Mouse (Mus musculus) hindbrain, embryonic 15.5 days (tissue): Measurements from ENCODE around the gene Tex2. TPM values are rescaled to one million over a fixed set of nuclear protein-coding genes. Genes with fewer than 3 reads are reported as not detected.

Experiments used
- ATAC-seq: fragments of 200-750 bp; cut with Nextera tagmentation; 2 replicates; pipeline ENCODE4 v1.8.0; 2017; ENCODE audit warnings: low read depth, moderate number of reproducible peaks, moderate TSS enrichment; ENCODE audit not compliant: low FRiP score
- H3K27ac ChIP-seq: fragments of 300-500 bp; sonication (generic); replicated peaks from 2 replicates; pipeline ENCODE4 v1.5.1; 2015; ENCODE audit warnings: mild to moderate bottlenecking, inconsistent platforms
- H3K27me3 ChIP-seq: fragments of 300-500 bp; sonication (generic); 2 replicates; pipeline ENCODE4 v1.6.1; 2015; ENCODE audit warnings: control low read depth, inconsistent platforms
- H3K36me3 ChIP-seq: fragments of 300-500 bp; sonication (generic); 2 replicates; pipeline ENCODE4 v1.6.1; 2015; ENCODE audit warnings: control low read depth, inconsistent platforms
- H3K4me1 ChIP-seq: fragments of 300-500 bp; sonication (generic); replicated peaks from 2 replicates; pipeline ENCODE4 v1.6.1; 2015; ENCODE audit warnings: control low read depth, inconsistent platforms
- H3K4me2 ChIP-seq: fragments of 300-500 bp; sonication (generic); 2 replicates; pipeline ENCODE4 v1.6.1; 2015; ENCODE audit warnings: moderate library complexity, mild to moderate bottlenecking, inconsistent platforms
- H3K4me3 ChIP-seq: fragments of 300-500 bp; sonication (generic); 2 replicates; pipeline ENCODE4 v1.5.1; 2015; ENCODE audit warnings: mild to moderate bottlenecking, inconsistent platforms
- H3K9ac ChIP-seq: fragments of 300-500 bp; sonication (generic); 2 replicates; pipeline ENCODE4 v1.6.1; 2015; ENCODE audit warnings: inconsistent platforms
- H3K9me3 ChIP-seq: fragments of 300-500 bp; sonication (generic); 2 replicates; pipeline ENCODE4 v1.6.1; 2016; ENCODE audit warnings: control low read depth, inconsistent platforms
- WGBS: fragments of 180-500 bp; shearing (Covaris S2); methylation state at CpG from one replicate; pipeline ENCODE4 v1.1.7; 2015; 5-methylcytosine and 5-hydroxymethylcytosine counted together
- polyA plus RNA-seq: library from polyadenylated mRNA; unstranded; fragments of >200 nt; fragmentation: Nextera tagmentation; extraction: Ambion mirVana; gene quantifications from 2 replicates; pipeline ENCODE4 v1.2.1, GENCODE M21; 2015

Gene Tex2
- polyA plus RNA-seq, 1 experiment from 2014 or later = 32.2 TPM

- Histone ChIP-seq H3K9ac (no peak overlapping the region), H3K27ac (no peak overlapping the region), H3K4me3 (no peak overlapping the region), H3K36me3 (no peaks in the 10 kb centered on the region), H3K9me3 (no peaks in the 10 kb centered on the region), H3K4me2 (no peak overlapping the region), H3K4me1 (peaks cover 10% of the 10 kb centered on the region), H3K27me3 (no peaks in the 10 kb centered on the region)
- 95% methylated on average over 4 of the region's 4 CpGs for WGBS
- no peak for ATAC-seq
Measured at GRCm38 (mm10) chr11:106484875-106485274, 128.3 kb downstream of the Tex2 start.

DNA sequence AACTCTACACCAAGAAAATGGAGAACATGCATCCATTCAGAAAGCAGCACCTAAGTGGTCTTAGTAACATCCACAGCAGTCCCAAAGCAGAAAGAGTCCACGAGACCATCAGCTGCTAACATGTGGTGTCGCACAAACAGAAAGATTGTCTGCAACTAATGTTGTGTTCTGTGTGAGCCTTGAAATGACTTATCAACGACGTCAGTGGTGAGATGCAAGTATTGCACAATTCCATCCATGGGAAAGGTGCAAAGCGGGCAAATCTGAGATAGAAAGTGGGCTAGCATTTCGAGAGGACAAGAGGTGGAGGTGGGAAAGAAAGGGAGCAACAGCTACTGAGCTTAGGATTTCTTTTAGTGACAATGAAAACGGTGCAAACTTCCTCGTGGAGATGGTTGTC lies 130.4 kb downstream of the Tex2 start:
- H3K9me3 ChIP-seq = no peaks in the 10 kb centered on the region
- no peak overlapping the region for H3K4me3 ChIP-seq

GRCm38 (mm10) chr11:106481651-106482050 lies 131.6 kb downstream of the Tex2 start:
- Histone ChIP-seq H3K4me3 (no peak overlapping the region), H3K27ac (no peak overlapping the region), H3K9ac (no peak overlapping the region), H3K4me2 (no peak overlapping the region), H3K27me3 (no peaks in the 10 kb centered on the region), H3K4me1 (peaks cover 7% of the 10 kb centered on the region), H3K9me3 (no peaks in the 10 kb centered on the region), H3K36me3 (no peaks in the 10 kb centered on the region)
- ATAC-seq = no peak
- WGBS = 81% methylated on average over 4 of the region's 4 CpGs

More for the DNA sequence above, 130.4 kb downstream of the Tex2 start:
- Histone ChIP-seq H3K4me1 (peaks cover 10% of the 10 kb centered on the region), H3K36me3 (no peaks in the 10 kb centered on the region), H3K4me2 (no peak overlapping the region), H3K9ac (no peak overlapping the region), H3K27me3 (no peaks in the 10 kb centered on the region), H3K27ac (no peak overlapping the region)
- 90% methylated on average over 8 of the region's 8 CpGs for WGBS
- no peak for ATAC-seq

- H3K9me3 ChIP-seq = no peaks in the 10 kb centered on the region
- no peak overlapping the region for H3K27ac ChIP-seq
- no peak for ATAC-seq
- 92% methylated on average over 3 of the region's 3 CpGs for WGBS
- no peaks in the 10 kb centered on the region for H3K4me1 ChIP-seq
- no peak overlapping the region for H3K4me2 ChIP-seq
- no peaks in the 10 kb centered on the region for H3K27me3 ChIP-seq
- H3K9ac ChIP-seq = no peak overlapping the region
- H3K36me3 ChIP-seq = no peaks in the 10 kb centered on the region
- no peak overlapping the region for H3K4me3 ChIP-seq
Measured at GRCm38 (mm10) chr11:106480530-106480885, 132.7 kb downstream of the Tex2 start.

DNA sequence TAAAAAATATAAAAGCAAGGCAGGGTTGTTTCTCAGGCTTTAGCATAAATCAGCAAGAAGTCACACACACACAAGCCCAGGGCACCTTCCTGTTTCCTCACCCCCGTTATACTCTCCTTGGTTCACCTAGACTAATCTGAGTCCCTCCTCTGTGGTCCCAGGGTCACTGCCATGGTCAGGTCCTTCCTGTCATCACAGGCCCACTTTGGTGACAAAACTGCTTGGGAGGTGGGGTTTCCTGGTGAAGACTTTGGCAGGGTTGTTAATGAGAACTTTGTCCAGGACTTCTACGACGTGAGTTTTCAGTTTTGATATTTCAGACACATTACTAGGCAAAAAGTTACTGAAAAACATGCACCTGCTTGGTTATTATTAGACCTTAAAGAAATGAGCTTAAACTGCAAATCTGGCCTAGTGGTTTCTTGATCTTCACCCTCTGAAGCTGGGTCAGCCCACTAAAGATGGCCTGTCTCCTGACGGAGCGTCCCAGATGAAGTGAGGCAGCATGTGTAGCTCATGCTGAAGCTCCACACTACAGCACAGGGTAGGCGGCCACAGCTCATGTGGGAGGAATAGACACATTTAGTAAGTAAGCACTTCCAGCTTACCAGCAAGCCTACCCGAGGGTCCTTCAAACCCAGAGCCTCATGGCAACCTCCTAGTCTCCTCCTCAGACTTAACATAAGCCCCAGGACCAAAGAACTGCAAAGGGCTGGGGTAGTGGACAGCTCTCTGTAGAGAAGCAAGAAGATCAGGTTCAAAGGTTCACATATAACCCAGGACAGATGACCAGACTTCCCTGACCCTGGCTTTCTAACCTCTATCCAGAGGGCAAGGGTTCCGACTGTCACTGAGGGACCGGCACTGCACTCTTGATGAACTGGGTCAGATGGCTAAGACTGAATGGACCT lies 133.3 kb downstream of the Tex2 start:
- Histone ChIP-seq H3K27ac (no peak overlapping the region), H3K4me1 (no peaks in the 10 kb centered on the region), H3K36me3 (no peaks in the 10 kb centered on the region), H3K9me3 (no peaks in the 10 kb centered on the region), H3K9ac (no peak overlapping the region), H3K4me3 (no peak overlapping the region), H3K27me3 (no peaks in the 10 kb centered on the region), H3K4me2 (no peak overlapping the region)
- ATAC-seq = no peak
- WGBS = 87% methylated on average over 9 of the region's 9 CpGs

DNA sequence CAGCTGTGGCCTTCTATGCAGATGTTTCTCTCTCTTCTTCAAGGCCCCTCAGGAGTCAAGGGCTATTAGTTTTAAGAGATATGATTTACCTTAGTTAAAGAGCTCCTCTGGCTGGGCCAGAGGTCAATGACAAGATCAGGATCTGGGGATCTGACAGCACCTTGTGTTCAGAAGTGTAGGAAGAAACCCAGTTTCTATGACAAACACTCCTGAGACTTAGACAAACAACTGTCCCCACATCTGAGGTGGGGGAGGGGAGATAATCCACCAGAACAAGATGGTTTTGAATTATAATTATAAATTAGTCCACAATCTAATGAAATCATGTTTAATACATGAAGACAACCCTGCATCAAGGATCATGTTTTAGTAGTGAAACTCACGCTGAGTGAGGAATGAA lies 134.5 kb downstream of the Tex2 start:
- no peak for ATAC-seq
- H3K9me3 ChIP-seq = no peaks in the 10 kb centered on the region
- H3K4me2 ChIP-seq = no peak overlapping the region
- no peaks in the 10 kb centered on the region for H3K27me3 ChIP-seq
- 30% methylated on average over 1 of the region's 1 CpGs for WGBS
- H3K4me1 ChIP-seq = no peaks in the 10 kb centered on the region
- H3K27ac ChIP-seq = no peak overlapping the region
- no peaks in the 10 kb centered on the region for H3K36me3 ChIP-seq
- no peak overlapping the region for H3K9ac ChIP-seq
- no peak overlapping the region for H3K4me3 ChIP-seq

DNA sequence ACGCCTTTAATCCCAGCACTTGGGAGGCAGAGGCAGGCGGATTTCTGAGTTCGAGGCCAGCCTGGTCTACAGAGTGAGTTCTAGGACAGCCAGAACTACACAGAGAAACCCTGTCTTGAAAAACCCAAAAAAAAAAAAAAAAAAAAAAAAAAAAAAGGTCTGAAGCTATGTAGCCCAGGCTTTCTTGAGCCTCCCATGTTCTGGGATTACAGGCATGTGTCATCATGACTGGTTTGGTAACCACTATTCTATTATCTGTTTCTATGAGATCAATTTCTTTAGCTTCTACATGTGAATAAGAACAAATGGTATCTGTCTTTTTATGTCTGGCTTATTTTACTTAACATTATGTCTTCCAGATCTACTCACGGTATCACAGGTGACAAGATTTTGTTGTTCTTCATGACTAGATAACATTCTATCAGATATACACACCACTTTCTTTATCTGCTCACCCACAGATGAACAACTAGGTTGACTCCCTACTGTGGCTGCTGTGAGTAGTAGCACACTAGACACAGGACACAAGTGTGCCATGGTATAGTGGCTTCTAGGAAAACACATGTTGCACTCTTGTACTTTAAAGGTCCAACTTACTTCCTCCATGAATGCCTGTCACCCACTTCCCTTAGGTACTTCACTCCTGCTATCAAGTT lies 135.6 kb downstream of the Tex2 start:
- 96% methylated on average over 4 of the region's 4 CpGs for WGBS
- no peak overlapping the region for H3K27ac ChIP-seq
- H3K9ac ChIP-seq = no peak overlapping the region
- no peaks in the 10 kb centered on the region for H3K9me3 ChIP-seq
- no peaks in the 10 kb centered on the region for H3K27me3 ChIP-seq
- no peak for ATAC-seq
- H3K4me2 ChIP-seq = no peak overlapping the region
- no peak overlapping the region for H3K4me3 ChIP-seq
- no peaks in the 10 kb centered on the region for H3K4me1 ChIP-seq
- H3K36me3 ChIP-seq = no peaks in the 10 kb centered on the region

DNA sequence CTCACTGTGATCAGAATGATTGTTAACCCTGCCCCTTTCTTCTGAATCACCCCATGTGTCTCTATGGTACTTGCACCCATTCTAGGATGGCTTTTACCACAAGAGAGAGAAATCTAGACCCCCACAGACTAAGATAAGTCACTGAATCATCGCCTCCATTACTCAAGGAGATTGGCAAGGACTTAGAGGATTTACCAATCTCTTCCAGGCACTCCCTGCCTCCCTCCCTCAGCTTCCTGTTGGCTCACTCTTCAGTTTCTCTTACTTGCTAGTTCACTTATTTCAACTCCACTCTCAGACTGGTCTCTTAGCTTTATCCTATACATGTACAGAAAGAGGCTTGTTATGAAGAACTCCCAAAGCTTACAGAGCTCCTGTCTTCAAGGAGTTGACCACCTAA lies 137.9 kb downstream of the Tex2 start:
- 96% methylated on average over 1 of the region's 1 CpGs for WGBS
- no peak for ATAC-seq
- H3K4me2 ChIP-seq = no peak overlapping the region

DNA sequence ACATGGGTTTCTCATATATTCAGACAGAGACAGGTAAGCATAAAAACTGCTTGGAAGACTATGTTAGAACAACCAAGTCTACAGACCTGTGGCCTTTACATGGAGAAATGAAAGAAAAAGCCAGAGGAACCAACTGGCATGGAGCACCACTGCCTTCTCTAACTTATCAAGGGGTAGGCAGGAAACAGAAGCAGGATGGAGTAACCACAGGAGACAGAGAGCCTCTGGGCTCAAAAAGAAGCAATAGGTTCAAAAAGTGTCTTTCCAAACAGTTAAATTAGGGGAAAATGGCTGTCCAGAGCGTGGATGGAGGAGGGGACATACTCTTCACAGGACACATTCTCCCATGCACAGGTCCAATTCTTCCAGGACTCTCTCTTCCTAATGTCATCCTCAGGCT lies 141.6 kb downstream of the Tex2 start:
- H3K27ac ChIP-seq = no peak overlapping the region
- ATAC-seq = no peak
- H3K4me2 ChIP-seq = no peak overlapping the region
- no peaks in the 10 kb centered on the region for H3K36me3 ChIP-seq
- H3K4me1 ChIP-seq = no peaks in the 10 kb centered on the region
- no peak overlapping the region for H3K9ac ChIP-seq
- H3K9me3 ChIP-seq = no peaks in the 10 kb centered on the region
- no peaks in the 10 kb centered on the region for H3K27me3 ChIP-seq
- 85% methylated on average over 1 of the region's 1 CpGs for WGBS
- H3K4me3 ChIP-seq = no peak overlapping the region

More for the DNA sequence above, 137.9 kb downstream of the Tex2 start:
- H3K9me3 ChIP-seq = no peaks in the 10 kb centered on the region
- H3K9ac ChIP-seq = no peak overlapping the region
- H3K4me3 ChIP-seq = no peak overlapping the region
- no peaks in the 10 kb centered on the region for H3K27me3 ChIP-seq
- no peaks in the 10 kb centered on the region for H3K4me1 ChIP-seq
- no peaks in the 10 kb centered on the region for H3K36me3 ChIP-seq
- no peak overlapping the region for H3K27ac ChIP-seq

GRCm38 (mm10) chr11:106468509-106468908 lies 144.7 kb downstream of the Tex2 start:
- ATAC-seq = no peak
- H3K36me3 ChIP-seq = no peaks in the 10 kb centered on the region
- H3K27me3 ChIP-seq = no peaks in the 10 kb centered on the region
- H3K9me3 ChIP-seq = no peaks in the 10 kb centered on the region
- H3K4me3 ChIP-seq = no peak overlapping the region
- no peak overlapping the region for H3K4me2 ChIP-seq
- WGBS = 100% methylated on average over 1 of the region's 1 CpGs
- no peak overlapping the region for H3K27ac ChIP-seq
- H3K9ac ChIP-seq = no peak overlapping the region
- H3K4me1 ChIP-seq = no peaks in the 10 kb centered on the region

GRCm38 (mm10) chr11:106465932-106466331 lies 147.3 kb downstream of the Tex2 start:
- Histone ChIP-seq H3K4me1 (0 out of 2 replicates have a peak, but pooled peaks cover 3% of the 10 kb centered on the region), H3K36me3 (no peaks in the 10 kb centered on the region), H3K27ac (no peak overlapping the region), H3K4me2 (no peak overlapping the region), H3K9me3 (no peaks in the 10 kb centered on the region), H3K4me3 (no peak overlapping the region), H3K27me3 (no peaks in the 10 kb centered on the region), H3K9ac (no peak overlapping the region)
- ATAC-seq = no peak
- WGBS = 93% methylated on average over 4 of the region's 4 CpGs

GRCm38 (mm10) chr11:106465545-106465903 lies 147.7 kb downstream of the Tex2 start:
- 100% methylated on average over 1 of the region's 1 CpGs for WGBS
- H3K36me3 ChIP-seq = no peaks in the 10 kb centered on the region
- no peak overlapping the region for H3K9ac ChIP-seq
- H3K27ac ChIP-seq = no peak overlapping the region
- no peaks in the 10 kb centered on the region for H3K9me3 ChIP-seq
- H3K4me1 ChIP-seq = 0 out of 2 replicates have a peak, but pooled peaks cover 3% of the 10 kb centered on the region
- H3K27me3 ChIP-seq = no peaks in the 10 kb centered on the region
- ATAC-seq = no peak
- no peak overlapping the region for H3K4me3 ChIP-seq
- no peak overlapping the region for H3K4me2 ChIP-seq
